Mouse (Mus musculus) embryonic facial prominence, embryonic 11.5 days (tissue): ENCODE results near the gene Sft2d1. TPM values are rescaled to one million over a fixed set of nuclear protein-coding genes. Genes with fewer than 3 reads are reported as not detected.

Experiments
- ATAC-seq: fragments of 200-750 bp; cut with Nextera tagmentation; replicated peaks from 2 replicates; pipeline ENCODE4 v1.8.0; 2017; ENCODE audit warnings: low read depth; ENCODE audit not compliant: insufficient number of reproducible peaks, low FRiP score, low TSS enrichment
- DNase-seq: peaks from one replicate; pipeline ENCODE4 v3.0.0-alpha.2; 2015; ENCODE audit warnings: low spot score
- H3K27ac ChIP-seq: fragments of 300-500 bp; sonication (generic); replicated peaks from 2 replicates; pipeline ENCODE4 v1.5.1; 2014; ENCODE audit warnings: mild to moderate bottlenecking, low read depth, low read length, control low read depth
- H3K27me3 ChIP-seq: fragments of 300-500 bp; sonication (generic); 2 replicates; pipeline ENCODE4 v1.6.1; 2014; ENCODE audit warnings: mild to moderate bottlenecking, low read length, moderate library complexity, mixed read lengths; ENCODE audit not compliant: control insufficient read depth, insufficient read depth
- H3K36me3 ChIP-seq: fragments of 300-500 bp; sonication (generic); replicated peaks from 2 replicates; pipeline ENCODE4 v1.6.1; 2014; ENCODE audit warnings: low read depth, mild to moderate bottlenecking, low read length, moderate library complexity, mixed read lengths; ENCODE audit not compliant: control insufficient read depth, insufficient read depth
- H3K4me1 ChIP-seq: fragments of 300-500 bp; sonication (generic); 2 replicates; pipeline ENCODE4 v1.6.1; 2014; ENCODE audit warnings: low read length, mixed read lengths; ENCODE audit not compliant: control insufficient read depth, insufficient read depth
- H3K4me2 ChIP-seq: fragments of 300-500 bp; sonication (generic); 2 replicates; pipeline ENCODE4 v1.6.1; 2014; ENCODE audit warnings: low read depth, mild to moderate bottlenecking, control low read depth, low read length, moderate library complexity
- H3K4me3 ChIP-seq: fragments of 300-500 bp; sonication (generic); 2 replicates; pipeline ENCODE4 v1.5.1; 2014; ENCODE audit warnings: low read depth, low read length, control low read depth
- H3K9ac ChIP-seq: fragments of 300-500 bp; sonication (generic); replicated peaks from 2 replicates; pipeline ENCODE4 v1.6.1; 2014; ENCODE audit warnings: mild to moderate bottlenecking, control low read depth, low read length
- H3K9me3 ChIP-seq: fragments of 300-500 bp; sonication (generic); replicated peaks from 2 replicates; pipeline ENCODE4 v1.6.1; 2016; ENCODE audit warnings: mild to moderate bottlenecking, low read length, inconsistent platforms, mixed read lengths; ENCODE audit not compliant: control insufficient read depth
- WGBS: fragments of 180-500 bp; shearing (Covaris S2); extraction: QIAGEN DNeasy Blood & Tissue Kit; methylation state at CpG from one replicate; pipeline ENCODE4 v1.1.7; 2014; 5-methylcytosine and 5-hydroxymethylcytosine counted together
- polyA plus RNA-seq: library from polyadenylated mRNA; unstranded; fragments of >200 nt; fragmentation: Nextera tagmentation; extraction: Ambion mirVana; gene quantifications from 2 replicates; pipeline ENCODE4 v1.2.1, GENCODE M21; 2014

The Sft2d1 gene
- polyA plus RNA-seq, 1 experiment from 2014 or later: 47.5 TPM

DNA sequence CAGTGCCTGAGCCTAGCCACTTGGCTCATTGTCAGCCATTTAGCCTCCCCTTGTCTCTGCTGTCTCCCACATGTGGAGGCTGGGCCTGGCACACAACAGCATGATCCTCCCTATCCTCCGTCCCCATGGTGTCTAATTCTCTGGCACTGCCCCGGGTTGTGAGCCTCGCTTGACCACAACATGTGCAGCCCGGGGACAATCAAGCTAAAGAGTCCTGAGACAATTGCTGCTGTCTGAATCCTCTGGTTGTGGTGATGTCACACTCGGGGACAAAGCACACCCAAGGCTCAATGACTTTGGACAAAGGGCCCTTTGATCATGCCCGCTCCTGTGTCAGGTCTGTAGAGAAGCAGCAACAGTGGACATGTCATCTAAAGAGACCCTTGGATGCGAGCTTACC is 40.2 kb downstream of the Sft2d1 start:
- DNase-seq: no peak
- no peak overlapping the region for H3K27ac ChIP-seq

DNA sequence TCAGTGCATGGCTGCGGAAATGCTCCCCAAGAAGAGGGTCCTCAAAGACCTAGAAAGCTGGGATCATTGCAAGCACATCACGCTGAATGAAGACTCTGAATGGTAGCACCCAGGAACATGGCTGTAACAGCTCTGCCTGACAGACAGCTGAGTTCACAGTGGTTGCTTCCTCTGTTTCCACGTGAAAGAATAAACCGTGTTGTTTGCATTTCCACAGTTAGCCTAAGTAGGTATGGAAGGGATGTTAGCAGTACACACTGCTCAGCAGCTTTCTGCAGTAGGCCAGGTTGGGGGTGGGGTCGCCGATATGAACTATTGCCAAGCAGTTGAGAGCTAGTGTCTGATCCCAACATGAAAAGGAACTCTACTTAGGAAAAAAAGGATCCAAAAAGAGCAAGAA is 44.8 kb downstream of the Sft2d1 start, which contains the start of gene T2:
T2 (plus strand) TSS at position 301 of the 400 bp plus-strand sequence.
- H3K9ac ChIP-seq: no peak within 1 kb of the TSS
- H3K4me3 ChIP-seq: no peak within 1 kb of the TSS
- no peaks in the 10 kb centered on the region for H3K9me3 ChIP-seq
- no peak within 1 kb of the TSS for H3K27ac ChIP-seq
- 83% methylated on average over 6 of the region's 6 CpGs for WGBS
- H3K4me2 ChIP-seq: no peak within 1 kb of the TSS
- no peak for DNase-seq
- H3K27me3 ChIP-seq: no peaks in the 10 kb centered on the region
- H3K4me1 ChIP-seq: no peaks in the 10 kb centered on the region
- ATAC-seq: no peak
- H3K36me3 ChIP-seq: no peaks in the 10 kb centered on the region

More for the DNA sequence above, 40.2 kb downstream of the Sft2d1 start:
- Histone ChIP-seq H3K9ac (no peak overlapping the region; the same call in 1 of the 2 replicates), H3K36me3 (no peaks in the 10 kb centered on the region), H3K4me3 (no peak overlapping the region), H3K27me3 (no peaks in the 10 kb centered on the region), H3K4me1 (no peaks in the 10 kb centered on the region), H3K4me2 (no peak overlapping the region), H3K9me3 (no peaks in the 10 kb centered on the region)
- 51% methylated on average over 7 of the region's 7 CpGs for WGBS
- ATAC-seq: no peak

DNA sequence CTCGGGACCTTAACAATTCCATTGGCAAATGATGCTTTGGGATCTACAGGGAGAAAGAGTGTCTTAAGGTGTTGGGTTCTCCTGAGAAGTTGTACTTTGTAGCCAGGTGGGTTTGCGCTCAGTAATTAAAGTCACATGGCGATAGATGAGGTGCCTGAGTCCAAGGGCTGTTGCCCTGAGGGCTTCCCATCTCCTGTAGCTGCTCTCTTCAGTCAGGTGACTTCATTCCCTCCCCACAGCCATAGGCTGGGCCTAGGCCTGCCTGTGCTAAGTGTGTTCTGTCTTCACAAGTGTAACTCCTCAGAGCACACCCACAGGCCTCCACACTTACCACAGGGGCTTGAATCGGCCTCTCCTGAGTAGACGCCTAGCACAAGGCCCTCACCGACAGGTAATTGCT is 46.6 kb downstream of the Sft2d1 start:
- ATAC-seq: no peak
- no peak for DNase-seq

DNA sequence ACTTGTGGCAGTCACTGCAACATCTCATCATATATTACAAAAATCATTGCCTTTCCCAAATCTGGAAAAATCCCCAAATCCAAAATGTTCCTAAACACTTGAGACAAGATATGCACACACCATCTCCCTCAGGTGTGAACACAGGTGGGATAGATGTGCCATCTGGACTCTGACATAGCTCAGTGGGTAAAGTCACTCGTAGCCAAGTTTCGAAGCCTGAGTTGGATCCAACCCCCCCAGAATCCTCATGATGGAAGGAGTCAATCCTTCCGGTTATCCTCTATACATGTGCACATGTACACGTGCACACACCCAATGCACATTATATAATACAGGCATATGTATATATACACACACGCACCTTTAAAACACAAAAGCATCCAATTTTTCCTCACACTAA is 50.0 kb downstream of the Sft2d1 start:
- H3K4me3 ChIP-seq: no peak overlapping the region
- WGBS: 92% methylated on average over 5 of the region's 5 CpGs
- no peaks in the 10 kb centered on the region for H3K9me3 ChIP-seq
- no peaks in the 10 kb centered on the region for H3K36me3 ChIP-seq
- ATAC-seq (no peak), DNase-seq (no peak)
- H3K27me3 ChIP-seq: no peaks in the 10 kb centered on the region
- no peak overlapping the region for H3K9ac ChIP-seq
- H3K27ac ChIP-seq: no peak overlapping the region
- no peak overlapping the region for H3K4me2 ChIP-seq
- no peaks in the 10 kb centered on the region for H3K4me1 ChIP-seq

More for the DNA sequence above, 46.6 kb downstream of the Sft2d1 start:
- H3K4me2 ChIP-seq: no peak overlapping the region
- 79% methylated on average over 6 of the region's 6 CpGs for WGBS
- no peaks in the 10 kb centered on the region for H3K9me3 ChIP-seq
- H3K4me3 ChIP-seq: no peak overlapping the region
- H3K27me3 ChIP-seq: no peaks in the 10 kb centered on the region
- H3K9ac ChIP-seq: no peak overlapping the region
- H3K4me1 ChIP-seq: no peaks in the 10 kb centered on the region
- no peak overlapping the region for H3K27ac ChIP-seq
- H3K36me3 ChIP-seq: no peaks in the 10 kb centered on the region

DNA sequence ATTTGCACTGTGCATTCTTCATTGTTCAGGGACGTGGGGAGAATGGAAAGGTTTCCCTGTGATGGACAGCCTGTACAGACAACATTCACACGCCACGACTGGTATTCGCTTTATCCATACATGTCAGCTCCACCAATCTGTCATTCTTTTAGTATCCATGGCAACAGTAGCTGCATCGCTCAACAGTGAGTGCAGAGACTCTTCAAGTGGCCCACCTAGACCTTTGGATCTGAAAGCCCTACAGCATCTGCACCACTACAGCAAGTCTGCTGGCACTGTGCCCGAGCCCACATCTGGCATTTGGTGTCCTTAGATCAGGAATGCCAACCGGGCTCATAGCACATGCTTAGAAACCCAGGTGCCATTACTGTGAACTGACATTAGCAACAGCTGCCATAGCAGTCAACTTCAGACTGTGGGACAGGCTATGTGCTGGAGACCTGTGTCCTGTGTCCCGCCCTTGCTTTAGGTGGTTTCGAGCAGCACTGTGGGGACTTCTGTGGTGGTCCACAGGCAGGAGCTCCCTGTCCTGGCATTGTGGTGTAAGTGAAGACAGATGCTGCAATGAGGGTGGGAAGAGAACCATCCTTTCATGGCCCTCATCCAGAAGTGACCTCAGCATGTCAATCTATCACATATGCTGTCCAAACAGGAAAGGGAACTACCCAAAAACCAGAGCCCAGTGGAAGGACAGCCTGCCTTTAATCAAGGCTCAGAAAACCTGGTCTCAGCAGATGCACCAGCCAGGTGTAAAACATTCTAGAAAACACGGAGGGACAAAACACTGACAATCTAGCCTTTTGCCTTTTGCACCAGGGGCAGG is 50.6 kb downstream of the Sft2d1 start:
- H3K4me1 ChIP-seq: no peaks in the 10 kb centered on the region
- H3K4me3 ChIP-seq: no peak overlapping the region
- H3K27me3 ChIP-seq: no peaks in the 10 kb centered on the region
- no peaks in the 10 kb centered on the region for H3K36me3 ChIP-seq
- WGBS: 72% methylated on average over 10 of the region's 10 CpGs
- no peak overlapping the region for H3K27ac ChIP-seq
- H3K9me3 ChIP-seq: no peaks in the 10 kb centered on the region
- no peak for ATAC-seq
- no peak for DNase-seq
- H3K9ac ChIP-seq: no peak overlapping the region
- H3K4me2 ChIP-seq: no peak overlapping the region

DNA sequence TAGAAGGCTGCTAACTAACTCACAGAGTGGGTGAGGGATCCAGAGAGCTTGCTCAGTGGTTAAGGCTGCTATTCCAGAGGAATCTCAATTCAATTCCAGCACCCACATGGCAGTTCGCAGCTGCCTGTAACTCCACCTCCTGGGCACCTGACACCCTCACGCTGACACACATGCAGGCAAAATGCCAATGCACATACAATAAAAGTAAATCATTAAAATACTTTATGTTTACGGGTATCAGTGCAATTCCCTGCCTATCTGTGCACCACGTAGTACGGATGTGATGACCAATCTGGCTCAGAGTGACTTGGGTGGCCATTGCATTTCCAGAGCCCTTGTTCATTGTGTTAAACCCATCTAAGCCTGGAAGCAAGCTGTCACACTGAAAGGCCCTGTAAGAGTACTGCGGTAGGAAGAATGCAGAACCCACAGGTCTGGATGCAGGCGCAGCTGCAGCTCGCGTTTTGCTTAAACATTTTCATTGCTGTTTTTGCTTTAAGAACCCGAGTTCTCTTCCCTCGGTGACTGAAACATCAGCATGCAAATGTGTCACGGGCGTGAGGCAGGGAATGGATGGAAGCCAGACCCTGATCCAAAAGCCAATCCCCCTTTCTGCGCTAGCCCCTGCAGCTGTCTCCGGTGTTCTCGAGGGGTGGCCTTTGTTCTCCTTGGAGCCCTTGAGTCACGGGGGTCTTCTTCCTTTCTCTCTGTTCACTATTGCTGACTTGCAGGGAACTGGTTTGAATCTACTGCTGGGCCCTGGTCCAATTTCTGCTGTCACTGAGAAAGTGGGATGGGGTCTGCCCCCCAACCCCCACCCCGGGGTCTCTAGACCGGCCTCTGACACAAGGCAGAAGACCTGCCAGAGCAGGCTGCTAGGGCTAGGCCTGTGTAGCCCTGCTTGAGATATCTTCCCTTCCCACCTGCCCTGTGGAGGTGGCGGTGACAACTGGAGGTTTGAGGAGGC is 56.9 kb downstream of the Sft2d1 start:
- H3K27ac ChIP-seq: peak overlapping the region; percentile 35; the same call in 1 of the 2 replicates
- 22% methylated on average over 19 of the region's 20 CpGs for WGBS
- H3K9me3 ChIP-seq: no peaks in the 10 kb centered on the region
- no peaks in the 10 kb centered on the region for H3K36me3 ChIP-seq
- H3K4me3 ChIP-seq: no peak overlapping the region
- peaks cover 12% of the 10 kb centered on the region for H3K4me1 ChIP-seq
- DNase-seq: peak; percentile 42
- no peak overlapping the region for H3K4me2 ChIP-seq
- peak overlapping the region; percentile 35 for H3K9ac ChIP-seq
- no peaks in the 10 kb centered on the region for H3K27me3 ChIP-seq
- ATAC-seq: peak; percentile 26; the same call in 1 of the 2 replicates

DNA sequence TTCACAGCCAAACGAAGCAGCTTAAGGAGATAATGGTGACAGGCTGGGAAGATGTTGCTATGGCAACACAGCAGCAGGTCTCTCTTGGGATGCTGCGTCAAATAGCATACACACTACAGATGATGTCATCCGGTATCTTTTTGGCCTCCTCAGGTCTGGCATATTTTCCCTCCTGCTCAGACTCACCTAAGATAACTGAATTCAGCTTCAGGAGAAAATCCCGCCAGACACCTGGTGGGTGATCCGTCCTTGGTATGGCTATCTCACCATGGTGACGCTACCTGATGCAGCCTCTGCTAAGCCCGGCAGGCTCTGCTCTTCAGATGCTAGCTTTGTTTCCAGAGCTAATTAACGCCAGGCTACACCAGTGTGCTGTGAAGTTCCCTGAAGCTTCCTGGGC is 57.7 kb downstream of the Sft2d1 start:
- ATAC-seq (no peak), DNase-seq (peak; percentile 43)
- H3K9me3 ChIP-seq: no peaks in the 10 kb centered on the region
- 12% methylated on average over 8 of the region's 8 CpGs for WGBS
- H3K27me3 ChIP-seq: no peaks in the 10 kb centered on the region
- H3K4me1 ChIP-seq: peaks cover 12% of the 10 kb centered on the region
- H3K4me3 ChIP-seq: no peak overlapping the region
- no peak overlapping the region for H3K27ac ChIP-seq
- H3K36me3 ChIP-seq: no peaks in the 10 kb centered on the region
- no peak overlapping the region for H3K4me2 ChIP-seq
- no peak overlapping the region for H3K9ac ChIP-seq
